Mouse (Mus musculus): ENCODE results near the gene Shisa3. TPM values are rescaled to one million over a fixed set of nuclear protein-coding genes. Genes with fewer than 3 reads are reported as not detected.

The Shisa3 gene
- polyA plus RNA-seq, 1 experiment from 2014 or later: 3.9 TPM

GRCm38 (mm10) chr5:67606916-67607803 lies 522 bp upstream of the Shisa3 start:
- H3K27me3 ChIP-seq (replicated peaks): peaks cover 90% of the 10 kb centered on the region
- H3K27ac ChIP-seq (replicated peaks): no peak overlapping the region
- H3K9me3 ChIP-seq: no peaks in the 10 kb centered on the region
- no peaks in the 10 kb centered on the region for H3K36me3 ChIP-seq
- WGBS: 1% methylated on average over 64 of the region's 66 CpGs
- peak overlapping the region; percentile 96 for H3K4me2 ChIP-seq
- peaks cover 19% of the 10 kb centered on the region for H3K4me1 ChIP-seq
- ATAC-seq (ENCODE audit: extremely low read depth, insufficient number of reproducible peaks, low FRiP score, low TSS enrichment): 0 out of 2 replicates have a peak, but pooled peaks have one; percentile 14
- H3K4me3 ChIP-seq: peak overlapping the region; percentile 65
- H3K9ac ChIP-seq: peak overlapping the region; percentile 76

GRCm38 (mm10) chr5:67608674-67609519 lies 1.2 kb downstream of the Shisa3 start:
- Histone ChIP-seq H3K9me3 (no peaks in the 10 kb centered on the region), H3K4me2 (peak overlapping the region; percentile 96), H3K9ac (peak overlapping the region; percentile 76), H3K4me1 (peaks cover 19% of the 10 kb centered on the region), H3K4me3 (peak overlapping the region; percentile 65), H3K27ac (replicated peaks) (no peak overlapping the region), H3K27me3 (replicated peaks) (peaks cover 87% of the 10 kb centered on the region), H3K36me3 (no peaks in the 10 kb centered on the region)
- no peak for ATAC-seq (ENCODE audit: extremely low read depth, insufficient number of reproducible peaks, low FRiP score, low TSS enrichment)
- WGBS: 7% methylated on average over 31 of the region's 31 CpGs

- peak overlapping the region; percentile 96 for H3K4me2 ChIP-seq
- peak overlapping the region; percentile 65 for H3K4me3 ChIP-seq
- WGBS: 27% methylated on average over 2 of the region's 2 CpGs
- no peak overlapping the region for H3K9ac ChIP-seq
- peaks cover 19% of the 10 kb centered on the region for H3K4me1 ChIP-seq
- H3K9me3 ChIP-seq: no peaks in the 10 kb centered on the region
- H3K27me3 ChIP-seq (replicated peaks): peaks cover 86% of the 10 kb centered on the region
- no peak for ATAC-seq (ENCODE audit: extremely low read depth, insufficient number of reproducible peaks, low FRiP score, low TSS enrichment)
- no peak overlapping the region for H3K27ac ChIP-seq (replicated peaks)
- H3K36me3 ChIP-seq: no peaks in the 10 kb centered on the region
Measured at GRCm38 (mm10) chr5:67609520-67609837, 1.8 kb downstream of the Shisa3 start.

GRCm38 (mm10) chr5:67621230-67621629 lies 13.5 kb downstream of the Shisa3 start:
- no peak overlapping the region for H3K4me3 ChIP-seq
- H3K9ac ChIP-seq: no peak overlapping the region
- H3K9me3 ChIP-seq: no peaks in the 10 kb centered on the region
- H3K27me3 ChIP-seq (replicated peaks): no peaks in the 10 kb centered on the region
- peaks cover 7% of the 10 kb centered on the region for H3K36me3 ChIP-seq
- 67% methylated on average over 12 of the region's 12 CpGs for WGBS
- no peak overlapping the region for H3K27ac ChIP-seq (replicated peaks)
- ATAC-seq (ENCODE audit: extremely low read depth, insufficient number of reproducible peaks, low FRiP score, low TSS enrichment): no peak
- no peak overlapping the region for H3K4me2 ChIP-seq
- H3K4me1 ChIP-seq: no peaks in the 10 kb centered on the region

GRCm38 (mm10) chr5:67628180-67628940 lies 20.7 kb downstream of the Shisa3 start:
- no peak for ATAC-seq (ENCODE audit: extremely low read depth, insufficient number of reproducible peaks, low FRiP score, low TSS enrichment)
- H3K27ac ChIP-seq (replicated peaks): no peak overlapping the region

GRCm38 (mm10) chr5:67629440-67629839 lies 21.8 kb downstream of the Shisa3 start:
- Histone ChIP-seq H3K4me2 (no peak overlapping the region), H3K9me3 (no peaks in the 10 kb centered on the region), H3K4me1 (peaks cover 14% of the 10 kb centered on the region), H3K36me3 (no peaks in the 10 kb centered on the region), H3K9ac (no peak overlapping the region), H3K27me3 (replicated peaks) (no peaks in the 10 kb centered on the region), H3K27ac (replicated peaks) (no peak overlapping the region), H3K4me3 (no peak overlapping the region)
- ATAC-seq (ENCODE audit: extremely low read depth, insufficient number of reproducible peaks, low FRiP score, low TSS enrichment): no peak
- WGBS: 75% methylated on average over 7 of the region's 7 CpGs

More at GRCm38 (mm10) chr5:67628180-67628940, 20.7 kb downstream of the Shisa3 start:
- Histone ChIP-seq H3K4me1 (peaks cover 4% of the 10 kb centered on the region), H3K9ac (no peak overlapping the region), H3K27me3 (replicated peaks) (no peaks in the 10 kb centered on the region), H3K4me2 (no peak overlapping the region), H3K9me3 (no peaks in the 10 kb centered on the region), H3K36me3 (no peaks in the 10 kb centered on the region), H3K4me3 (no peak overlapping the region)
- 64% methylated on average over 9 of the region's 9 CpGs for WGBS

- no peak for ATAC-seq (ENCODE audit: extremely low read depth, insufficient number of reproducible peaks, low FRiP score, low TSS enrichment)
- H3K36me3 ChIP-seq: no peaks in the 10 kb centered on the region
- H3K4me1 ChIP-seq: peaks cover 15% of the 10 kb centered on the region
- no peak overlapping the region for H3K4me2 ChIP-seq
- H3K4me3 ChIP-seq: no peak overlapping the region
- no peak overlapping the region for H3K27ac ChIP-seq (replicated peaks)
- no peaks in the 10 kb centered on the region for H3K27me3 ChIP-seq (replicated peaks)
- no peak overlapping the region for H3K9ac ChIP-seq
- 90% methylated on average over 6 of the region's 6 CpGs for WGBS
- no peaks in the 10 kb centered on the region for H3K9me3 ChIP-seq
Measured at GRCm38 (mm10) chr5:67629861-67630260, 22.2 kb downstream of the Shisa3 start.

GRCm38 (mm10) chr5:67631261-67631660 lies 23.6 kb downstream of the Shisa3 start:
- WGBS: 94% methylated on average over 12 of the region's 12 CpGs
- no peak overlapping the region for H3K4me3 ChIP-seq
- H3K27ac ChIP-seq (replicated peaks): no peak overlapping the region
- no peaks in the 10 kb centered on the region for H3K36me3 ChIP-seq
- no peak for ATAC-seq (ENCODE audit: extremely low read depth, insufficient number of reproducible peaks, low FRiP score, low TSS enrichment)
- peaks cover 15% of the 10 kb centered on the region for H3K4me1 ChIP-seq
- no peaks in the 10 kb centered on the region for H3K9me3 ChIP-seq
- no peak overlapping the region for H3K4me2 ChIP-seq
- no peaks in the 10 kb centered on the region for H3K27me3 ChIP-seq (replicated peaks)
- no peak overlapping the region for H3K9ac ChIP-seq

- ATAC-seq (ENCODE audit: extremely low read depth, insufficient number of reproducible peaks, low FRiP score, low TSS enrichment): no peak
- no peaks in the 10 kb centered on the region for H3K36me3 ChIP-seq
- peaks cover 15% of the 10 kb centered on the region for H3K4me1 ChIP-seq
- H3K27me3 ChIP-seq (replicated peaks): no peaks in the 10 kb centered on the region
- H3K4me3 ChIP-seq: no peak overlapping the region
- WGBS: 35% methylated on average over 7 of the region's 7 CpGs
- no peak overlapping the region for H3K27ac ChIP-seq (replicated peaks)
- H3K9me3 ChIP-seq: no peaks in the 10 kb centered on the region
- H3K9ac ChIP-seq: 0 out of 2 replicates have a peak overlapping the region, but pooled peaks have one; percentile 19
- H3K4me2 ChIP-seq: peak overlapping the region; percentile 43
Measured at GRCm38 (mm10) chr5:67633138-67633782, 25.6 kb downstream of the Shisa3 start.

- 0 out of 2 replicates have a peak overlapping the region, but pooled peaks have one; percentile 6 for H3K27ac ChIP-seq (replicated peaks)
- H3K4me1 ChIP-seq: peaks cover 15% of the 10 kb centered on the region
- no peaks in the 10 kb centered on the region for H3K36me3 ChIP-seq
- ATAC-seq (ENCODE audit: extremely low read depth, insufficient number of reproducible peaks, low FRiP score, low TSS enrichment): no peak
- WGBS: 15% methylated on average over 10 of the region's 10 CpGs
- H3K4me3 ChIP-seq: no peak overlapping the region
- no peaks in the 10 kb centered on the region for H3K9me3 ChIP-seq
- 0 out of 2 replicates have a peak overlapping the region, but pooled peaks have one; percentile 19 for H3K9ac ChIP-seq
- peak overlapping the region; percentile 43 for H3K4me2 ChIP-seq
- H3K27me3 ChIP-seq (replicated peaks): no peaks in the 10 kb centered on the region
Measured at GRCm38 (mm10) chr5:67633831-67634268, 26.2 kb downstream of the Shisa3 start.
